Mouse (Mus musculus) heart, postnatal 0 days (tissue): Measurements from ENCODE around the gene Olfr551.

Source experiments
- CTCF ChIP-seq: IDR thresholded peaks from 2 replicates; pipeline ENCODE4 v1.5.1; 2016; ENCODE audit warnings: antibody characterized with exemption, control low read depth, low read depth
- EP300 ChIP-seq: IDR thresholded peaks from 2 replicates; pipeline ENCODE4 v1.6.1; 2016; ENCODE audit warnings: antibody characterized with exemption, low read depth

DNA sequence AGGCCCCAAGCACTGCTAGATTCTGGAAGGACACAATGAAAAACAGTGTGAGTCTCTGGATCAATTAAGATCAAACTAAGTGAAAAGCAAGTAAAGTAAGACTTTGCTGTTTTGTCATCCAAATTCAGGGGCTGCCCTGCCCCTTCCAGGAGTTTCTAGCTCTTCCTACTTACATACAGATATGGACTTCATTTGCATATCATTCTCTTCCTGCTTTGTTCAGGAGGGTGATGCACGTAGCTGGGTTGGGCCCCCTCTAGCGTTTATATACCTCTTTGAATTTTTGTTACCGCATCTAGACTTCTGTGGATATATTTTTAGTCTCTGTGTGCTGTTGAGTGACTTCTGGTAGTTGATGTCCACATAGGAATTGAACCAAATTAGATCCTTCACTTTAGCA is 50.4 kb downstream of the Olfr551 start:
- TF ChIP-seq EP300 (no peak), CTCF (no peak)
